Mouse (Mus musculus): ENCODE results near the gene Alcam. TPM values are rescaled to one million over a fixed set of nuclear protein-coding genes. Genes with fewer than 3 reads are reported as not detected.

Alcam gene
- polyA plus RNA-seq, 1 experiment from 2014 or later = 28.1 TPM

GRCm38 (mm10) chr16:52451101-52451785 is 2.6 kb downstream of the Alcam start:
- H3K4me2 ChIP-seq (ENCODE audit: low read depth, low read length) = peak overlapping the region; percentile 67
- peaks cover 3% of the 10 kb centered on the region; the same call in 1 of the 2 replicates for H3K27me3 ChIP-seq (ENCODE audit: control insufficient read depth, insufficient read depth, low read length)
- 1% methylated on average over 15 of the region's 15 CpGs for WGBS
- H3K36me3 ChIP-seq (replicated peaks; ENCODE audit: control insufficient read depth, insufficient read depth, low read depth, low read length) = no peaks in the 10 kb centered on the region
- DNase-seq (ENCODE audit: low spot score) = peak; percentile 26
- H3K4me1 ChIP-seq (ENCODE audit: control insufficient read depth, insufficient read depth, low read length) = no peaks in the 10 kb centered on the region; the same call in 1 of the 2 replicates
- no peaks in the 10 kb centered on the region for H3K9me3 ChIP-seq (replicated peaks; ENCODE audit: control insufficient read depth, low read length)
- no peak for ATAC-seq (replicated peaks; ENCODE audit: insufficient number of reproducible peaks, low FRiP score, low TSS enrichment, low read depth)
- no peak overlapping the region; the same call in none of the 2 replicates for H3K9ac ChIP-seq (replicated peaks; ENCODE audit: low read length)
- peak overlapping the region; percentile 53 for H3K4me3 ChIP-seq (ENCODE audit: low read depth, low read length)
- H3K27ac ChIP-seq (replicated peaks; ENCODE audit: low read depth, low read length) = no peak overlapping the region

GRCm38 (mm10) chr16:52450245-52451100 is 3.4 kb downstream of the Alcam start:
- no peaks in the 10 kb centered on the region for H3K9me3 ChIP-seq (replicated peaks; ENCODE audit: control insufficient read depth, low read length)
- peak overlapping the region; percentile 37 for H3K9ac ChIP-seq (replicated peaks; ENCODE audit: low read length)
- WGBS = under 1% methylated on average over 28 of the region's 28 CpGs
- ATAC-seq (replicated peaks; ENCODE audit: insufficient number of reproducible peaks, low FRiP score, low TSS enrichment, low read depth) (0 out of 2 replicates have a peak, but pooled peaks have one; percentile 2), DNase-seq (ENCODE audit: low spot score) (peak; percentile 61)
- peak overlapping the region; percentile 67 for H3K4me2 ChIP-seq (ENCODE audit: low read depth, low read length)
- H3K27ac ChIP-seq (replicated peaks; ENCODE audit: low read depth, low read length) = no peak overlapping the region
- no peaks in the 10 kb centered on the region for H3K36me3 ChIP-seq (replicated peaks; ENCODE audit: control insufficient read depth, insufficient read depth, low read depth, low read length)
- H3K4me1 ChIP-seq (ENCODE audit: control insufficient read depth, insufficient read depth, low read length) = no peaks in the 10 kb centered on the region; the same call in 1 of the 2 replicates
- peak overlapping the region; percentile 53 for H3K4me3 ChIP-seq (ENCODE audit: low read depth, low read length)
- peaks cover 3% of the 10 kb centered on the region; the same call in 1 of the 2 replicates for H3K27me3 ChIP-seq (ENCODE audit: control insufficient read depth, insufficient read depth, low read length)

- no peak overlapping the region for H3K27ac ChIP-seq (replicated peaks; ENCODE audit: low read depth, low read length)
- 4% methylated on average over 3 of the region's 3 CpGs for WGBS
- no peaks in the 10 kb centered on the region for H3K36me3 ChIP-seq (replicated peaks; ENCODE audit: control insufficient read depth, insufficient read depth, low read depth, low read length)
- no peak for ATAC-seq (replicated peaks; ENCODE audit: insufficient number of reproducible peaks, low FRiP score, low TSS enrichment, low read depth)
- H3K9ac ChIP-seq (replicated peaks; ENCODE audit: low read length) = no peak overlapping the region; the same call in 1 of the 2 replicates
- peak; percentile 9 for DNase-seq (ENCODE audit: low spot score)
- H3K4me2 ChIP-seq (ENCODE audit: low read depth, low read length) = peak overlapping the region; percentile 67
- H3K9me3 ChIP-seq (replicated peaks; ENCODE audit: control insufficient read depth, low read length) = no peaks in the 10 kb centered on the region
- no peaks in the 10 kb centered on the region; the same call in 1 of the 2 replicates for H3K4me1 ChIP-seq (ENCODE audit: control insufficient read depth, insufficient read depth, low read length)
- peak overlapping the region; percentile 53 for H3K4me3 ChIP-seq (ENCODE audit: low read depth, low read length)
- H3K27me3 ChIP-seq (ENCODE audit: control insufficient read depth, insufficient read depth, low read length) = peaks cover 3% of the 10 kb centered on the region; the same call in 1 of the 2 replicates
Observed at GRCm38 (mm10) chr16:52449889-52450244, 4.0 kb downstream of the Alcam start.

- Histone ChIP-seq H3K9ac (replicated peaks; ENCODE audit: low read length) (no peak overlapping the region), H3K9me3 (replicated peaks; ENCODE audit: control insufficient read depth, low read length) (no peaks in the 10 kb centered on the region), H3K4me2 (ENCODE audit: low read depth, low read length) (no peak overlapping the region), H3K27ac (replicated peaks; ENCODE audit: low read depth, low read length) (no peak overlapping the region), H3K36me3 (replicated peaks; ENCODE audit: control insufficient read depth, insufficient read depth, low read depth, low read length) (no peaks in the 10 kb centered on the region), H3K27me3 (ENCODE audit: control insufficient read depth, insufficient read depth, low read length) (no peaks in the 10 kb centered on the region), H3K4me1 (ENCODE audit: control insufficient read depth, insufficient read depth, low read length) (no peaks in the 10 kb centered on the region), H3K4me3 (ENCODE audit: low read depth, low read length) (no peak overlapping the region)
- DNase-seq (ENCODE audit: low spot score) = no peak
- 93% methylated on average over 3 of the region's 3 CpGs for WGBS
- ATAC-seq (replicated peaks; ENCODE audit: insufficient number of reproducible peaks, low FRiP score, low TSS enrichment, low read depth) = no peak
Observed at GRCm38 (mm10) chr16:52445984-52446383, 7.9 kb downstream of the Alcam start.

GRCm38 (mm10) chr16:52443635-52444505 is 10.0 kb downstream of the Alcam start:
- DNase-seq (ENCODE audit: low spot score) = no peak
- H3K9ac ChIP-seq (replicated peaks; ENCODE audit: low read length) = no peak overlapping the region
- H3K27ac ChIP-seq (replicated peaks; ENCODE audit: low read depth, low read length) = no peak overlapping the region
- no peak for ATAC-seq (replicated peaks; ENCODE audit: insufficient number of reproducible peaks, low FRiP score, low TSS enrichment, low read depth)
- no peak overlapping the region for H3K4me3 ChIP-seq (ENCODE audit: low read depth, low read length)
- H3K9me3 ChIP-seq (replicated peaks; ENCODE audit: control insufficient read depth, low read length) = no peaks in the 10 kb centered on the region
- no peak overlapping the region for H3K4me2 ChIP-seq (ENCODE audit: low read depth, low read length)
- no peaks in the 10 kb centered on the region for H3K4me1 ChIP-seq (ENCODE audit: control insufficient read depth, insufficient read depth, low read length)
- no peaks in the 10 kb centered on the region for H3K27me3 ChIP-seq (ENCODE audit: control insufficient read depth, insufficient read depth, low read length)
- WGBS = 53% methylated on average over 9 of the region's 9 CpGs
- H3K36me3 ChIP-seq (replicated peaks; ENCODE audit: control insufficient read depth, insufficient read depth, low read depth, low read length) = no peaks in the 10 kb centered on the region

- 64% methylated on average over 1 of the region's 1 CpGs for WGBS
- no peaks in the 10 kb centered on the region for H3K36me3 ChIP-seq (replicated peaks; ENCODE audit: control insufficient read depth, insufficient read depth, low read depth, low read length)
- no peaks in the 10 kb centered on the region for H3K27me3 ChIP-seq (ENCODE audit: control insufficient read depth, insufficient read depth, low read length)
- no peak overlapping the region for H3K4me3 ChIP-seq (ENCODE audit: low read depth, low read length)
- ATAC-seq (replicated peaks; ENCODE audit: insufficient number of reproducible peaks, low FRiP score, low TSS enrichment, low read depth) (no peak), DNase-seq (ENCODE audit: low spot score) (no peak)
- no peak overlapping the region for H3K9ac ChIP-seq (replicated peaks; ENCODE audit: low read length)
- no peaks in the 10 kb centered on the region for H3K9me3 ChIP-seq (replicated peaks; ENCODE audit: control insufficient read depth, low read length)
- no peaks in the 10 kb centered on the region for H3K4me1 ChIP-seq (ENCODE audit: control insufficient read depth, insufficient read depth, low read length)
- H3K4me2 ChIP-seq (ENCODE audit: low read depth, low read length) = no peak overlapping the region
- H3K27ac ChIP-seq (replicated peaks; ENCODE audit: low read depth, low read length) = no peak overlapping the region
Observed at GRCm38 (mm10) chr16:52443055-52443454, 10.8 kb downstream of the Alcam start.

- ATAC-seq (replicated peaks; ENCODE audit: insufficient number of reproducible peaks, low FRiP score, low TSS enrichment, low read depth) (no peak), DNase-seq (ENCODE audit: low spot score) (no peak)
- Histone ChIP-seq H3K27ac (replicated peaks; ENCODE audit: low read depth, low read length) (no peak overlapping the region), H3K36me3 (replicated peaks; ENCODE audit: control insufficient read depth, insufficient read depth, low read depth, low read length) (no peaks in the 10 kb centered on the region), H3K9ac (replicated peaks; ENCODE audit: low read length) (no peak overlapping the region), H3K27me3 (ENCODE audit: control insufficient read depth, insufficient read depth, low read length) (no peaks in the 10 kb centered on the region), H3K4me3 (ENCODE audit: low read depth, low read length) (no peak overlapping the region), H3K4me2 (ENCODE audit: low read depth, low read length) (no peak overlapping the region), H3K9me3 (replicated peaks; ENCODE audit: control insufficient read depth, low read length) (no peaks in the 10 kb centered on the region), H3K4me1 (ENCODE audit: control insufficient read depth, insufficient read depth, low read length) (no peaks in the 10 kb centered on the region)
Observed at GRCm38 (mm10) chr16:52439600-52439999, 14.3 kb downstream of the Alcam start.

Data from embryonic facial prominence, embryonic 11.5 days (tissue).